Mouse (Mus musculus): ENCODE measurements around the gene Ttc24.

GRCm38 (mm10) chr3:88106126-88106525, 28.0 kb upstream of the Ttc24 start:
- TF ChIP-seq POLR2A (IDR thresholded peaks at IDR 0.05; ENCODE audit: control insufficient read depth, extremely low read depth, insufficient read depth, low read length, poor library complexity) (no peak), CTCF (IDR thresholded peaks at IDR 0.05; ENCODE audit: borderline replicate concordance, control insufficient read depth, extremely low read depth, insufficient read depth, low read length, poor library complexity) (no peak)
